Mouse (Mus musculus): ENCODE measurements around the gene Vapa. TPM values are rescaled to one million over a fixed set of nuclear protein-coding genes. Genes with fewer than 3 reads are reported as not detected.

Vapa gene
- total and polyA plus RNA-seq, 3 experiments, result 51.4 to 158 (median 151) TPM

DNA sequence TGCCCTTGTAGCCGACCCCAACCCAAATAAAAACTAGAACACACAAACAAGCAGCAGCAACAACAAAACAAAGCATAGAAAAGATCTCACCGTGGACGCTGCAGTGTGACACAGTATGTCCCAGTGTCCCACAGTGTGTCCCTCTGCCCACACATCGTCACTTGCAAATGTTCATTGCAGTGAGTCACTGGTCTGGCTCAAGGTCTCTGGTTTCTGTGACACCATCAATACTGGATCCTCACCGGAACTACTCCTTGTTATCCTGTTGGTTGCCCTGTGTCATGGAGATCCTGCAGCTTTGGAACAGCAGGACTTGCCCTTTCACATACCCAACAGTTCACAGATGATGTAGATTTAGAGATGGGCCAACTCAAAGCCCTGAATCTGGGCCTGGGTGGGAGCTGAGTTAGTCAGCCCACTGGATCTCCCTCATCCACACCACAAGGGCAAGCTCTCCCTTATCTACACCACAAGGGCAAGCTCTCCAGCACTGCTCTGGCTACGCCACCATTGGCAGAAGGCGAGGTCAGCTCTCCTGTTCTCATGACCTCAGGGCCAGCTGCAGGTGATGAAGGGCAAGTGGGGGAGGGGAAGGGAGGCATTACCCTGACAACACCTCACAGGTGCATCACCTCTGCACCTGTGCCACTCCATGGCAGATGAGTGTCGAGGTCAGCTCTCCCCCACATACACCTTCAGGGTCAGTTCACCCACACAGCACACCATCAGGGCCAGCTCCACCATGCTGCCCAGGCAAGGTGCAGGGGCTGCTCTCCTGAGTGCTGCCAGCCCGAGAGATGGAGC lies 35.2 kb upstream of the Vapa start:
- H3K36me3 ChIP-seq (replicated peaks in 1 of 2; ENCODE audit: control insufficient read depth in 1 of 2, insufficient read depth in 1 of 2, low read length in 1 of 2), result no peaks in the 10 kb centered on the region
- no peak overlapping the region for H3K9ac ChIP-seq (ENCODE audit: insufficient read depth, low read depth)
- H3K4me3 ChIP-seq (replicated peaks in 1 of 3; ENCODE audit: low read depth in 2 of 3, low read length in 2 of 3, poor library complexity in 1 of 3), result no peak overlapping the region
- H3K27me3 ChIP-seq (replicated peaks), result no peaks in the 10 kb centered on the region
- dilution Hi-C loops (cut with MboI; ENCODE audit: extremely low pct_ligation_motif_present, extremely low pct_unique_long_range_greater_than_20kb, low sequenced_read_pairs) (no loop called here), in situ Hi-C loops (cut with MboI; ENCODE audit: low pct_ligation_motif_present, low pct_unique_long_range_greater_than_20kb, low sequenced_read_pairs) (no loop called here)
- TF ChIP-seq ZC3H11A (IDR thresholded peaks at IDR 0.05; ENCODE audit: low read depth, low read length) (no peak), NRF1 (IDR thresholded peaks at IDR 0.05; ENCODE audit: low read depth, low read length) (no peak), USF1 (IDR thresholded peaks at IDR 0.05; ENCODE audit: low read depth, low read length) (no peak), MAZ (IDR thresholded peaks at IDR 0.05; ENCODE audit: low read depth, low read length) (no peak), NELFE (IDR thresholded peaks at IDR 0.05; ENCODE audit: low read depth, low read length) (no peak), TCF12 (IDR thresholded peaks at IDR 0.05; ENCODE audit: low read depth, low read length) (no peak), MAFK (IDR thresholded peaks at IDR 0.05; ENCODE audit: insufficient replicate concordance, low read length) (no peak), ETS1 (conservative IDR thresholded peaks at IDR 0.05; ENCODE audit: low read depth, low read length) (no peak), USF2 (conservative IDR thresholded peaks at IDR 0.05; ENCODE audit: low read depth, low read length) (no peak), ZNF384 (IDR thresholded peaks at IDR 0.05; ENCODE audit: low read depth, low read length) (no peak), E2F4 (IDR thresholded peaks at IDR 0.05; ENCODE audit: insufficient replicate concordance, low read depth, low read length) (no peak), CHD1 (IDR thresholded peaks at IDR 0.05; ENCODE audit: low read depth, low read length) (no peak)
- peaks cover 5% of the 10 kb centered on the region in 2 experiments; a peak in 1 of 4 replicates for H3K4me1 ChIP-seq (ENCODE audit: control insufficient read depth in 1 of 2, insufficient read depth in 2 of 2)
- H3K4me2 ChIP-seq (ENCODE audit: insufficient read depth, low read depth, poor library complexity, severe bottlenecking), result no peak overlapping the region
- H3K27ac ChIP-seq (ENCODE audit: insufficient read depth, low read depth), result no peak overlapping the region
- no peak for DNase-seq (ENCODE audit: extremely low read depth)
- H3K79me2 ChIP-seq (replicated peaks; ENCODE audit: control insufficient read depth, extremely low read depth, insufficient read depth, poor library complexity, severe bottlenecking), result no peaks in the 10 kb centered on the region
- no peaks in the 10 kb centered on the region for H3K9me3 ChIP-seq (replicated peaks; ENCODE audit: low read length)

DNA sequence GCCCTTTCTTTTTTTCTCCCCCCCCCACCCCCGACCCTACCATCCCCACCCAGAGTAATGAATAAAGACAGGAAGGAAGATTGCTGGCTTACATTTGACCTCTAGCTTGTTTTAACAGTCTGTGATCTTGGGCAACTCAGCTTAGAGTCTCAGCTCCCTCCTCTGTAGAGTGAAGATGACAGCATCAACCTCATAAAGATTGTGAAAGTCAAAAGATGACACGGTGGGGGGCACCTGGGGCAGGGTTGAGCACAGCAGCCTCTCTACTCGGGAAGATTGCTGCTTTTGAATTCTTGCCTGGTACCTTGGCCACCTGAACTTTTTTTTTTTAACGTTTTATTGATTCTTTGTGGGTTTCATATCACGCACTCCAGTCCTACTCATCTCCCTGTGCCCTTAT lies 34.6 kb upstream of the Vapa start:
- H3K79me2 ChIP-seq (replicated peaks; ENCODE audit: control insufficient read depth, extremely low read depth, insufficient read depth, poor library complexity, severe bottlenecking), result no peaks in the 10 kb centered on the region

More for the DNA sequence above, 34.6 kb upstream of the Vapa start:
- H3K4me2 ChIP-seq (ENCODE audit: insufficient read depth, low read depth, poor library complexity, severe bottlenecking), result no peak overlapping the region
- dilution Hi-C loops (cut with MboI; ENCODE audit: extremely low pct_ligation_motif_present, extremely low pct_unique_long_range_greater_than_20kb, low sequenced_read_pairs), result no loop called here
- H3K36me3 ChIP-seq (replicated peaks in 1 of 2; ENCODE audit: control insufficient read depth in 1 of 2, insufficient read depth in 1 of 2, low read length in 1 of 2), result no peaks in the 10 kb centered on the region
- H3K9me3 ChIP-seq (replicated peaks; ENCODE audit: low read length), result no peaks in the 10 kb centered on the region
- no peak for DNase-seq (ENCODE audit: extremely low read depth)
- in situ Hi-C loops (cut with MboI; ENCODE audit: low pct_ligation_motif_present, low pct_unique_long_range_greater_than_20kb, low sequenced_read_pairs), result no loop called here
- no peaks in the 10 kb centered on the region for H3K27me3 ChIP-seq (replicated peaks)
- H3K9ac ChIP-seq (ENCODE audit: insufficient read depth, low read depth), result no peak overlapping the region
- no peak overlapping the region for H3K27ac ChIP-seq (ENCODE audit: insufficient read depth, low read depth)
- H3K4me3 ChIP-seq (replicated peaks in 1 of 3; ENCODE audit: low read depth in 2 of 3, low read length in 2 of 3, poor library complexity in 1 of 3), result no peak overlapping the region
- no peak for TF ChIP-seq MYC (IDR thresholded peaks at IDR 0.05; ENCODE audit: low read depth, low read length)
- no peak for TF ChIP-seq TBP (conservative IDR thresholded peaks at IDR 0.05; ENCODE audit: low read depth, low read length)
- no peak for TF ChIP-seq NRF1 (IDR thresholded peaks at IDR 0.05; ENCODE audit: low read depth, low read length)
- TF ChIP-seq ETS1 (conservative IDR thresholded peaks at IDR 0.05; ENCODE audit: low read depth, low read length), result no peak
- TF ChIP-seq NELFE (IDR thresholded peaks at IDR 0.05; ENCODE audit: low read depth, low read length), result no peak
- TF ChIP-seq CHD2 (IDR thresholded peaks at IDR 0.05; ENCODE audit: low read length), result no peak
- no peak for TF ChIP-seq CHD1 (IDR thresholded peaks at IDR 0.05; ENCODE audit: low read depth, low read length)
- no peak for TF ChIP-seq MAX (IDR thresholded peaks at IDR 0.05; ENCODE audit: low read length)
- no peak for TF ChIP-seq GABPA (IDR thresholded peaks at IDR 0.05; ENCODE audit: insufficient replicate concordance, low read depth, low read length)
- H3K4me1 ChIP-seq (ENCODE audit: control insufficient read depth in 1 of 2, insufficient read depth in 2 of 2), result peaks cover 5% of the 10 kb centered on the region in 2 experiments; a peak in 1 of 4 replicates

All from CH12.LX (cell line).